Mouse (Mus musculus) erythroblast, embryonic 14.5 days (primary cell): Measurements from ENCODE around the gene Kdm5b. TPM values are rescaled to one million over a fixed set of nuclear protein-coding genes. Genes with fewer than 3 reads are reported as not detected.

Source experiments
- H3K27me3 ChIP-seq: 2 replicates; pipeline ENCODE4 v1.6.1; 2012; ENCODE audit warnings: inconsistent platforms; ENCODE audit not compliant: control insufficient read depth
- H3K36me3 ChIP-seq: 2 replicates; pipeline ENCODE4 v1.6.1; 2012; ENCODE audit warnings: mild to moderate bottlenecking, inconsistent platforms; ENCODE audit not compliant: control insufficient read depth
- H3K4me1 ChIP-seq: 2 replicates; pipeline ENCODE4 v1.6.1; 2012; ENCODE audit warnings: inconsistent platforms; ENCODE audit not compliant: control insufficient read depth
- H3K4me3 ChIP-seq: replicated peaks from 2 replicates; pipeline ENCODE3; 2012; ENCODE audit warnings: moderate library complexity, mild to moderate bottlenecking, inconsistent platforms
- H3K9me3 ChIP-seq: 2 replicates; pipeline ENCODE4 v1.6.1; 2012; ENCODE audit warnings: low read length, inconsistent platforms, mixed read lengths; ENCODE audit not compliant: control insufficient read depth
- GATA1 ChIP-seq: IDR thresholded peaks from 2 replicates; pipeline ENCODE4 v1.6.1; 2012; ENCODE audit warnings: low read length, inconsistent platforms, mixed read lengths
- TAL1 ChIP-seq: IDR thresholded peaks from 3 replicates; pipeline ENCODE4 v1.6.1; 2012; ENCODE audit warnings: low read length, inconsistent platforms, mixed read lengths
- polyA plus RNA-seq: library from polyadenylated mRNA; stranded (reverse); fragments of >175 nt; gene quantifications from 2 replicates; pipeline ENCODE4 v1.2.3, GENCODE M21; 2012

Gene Kdm5b
- polyA plus RNA-seq, 1 experiment = 0.01 TPM

DNA sequence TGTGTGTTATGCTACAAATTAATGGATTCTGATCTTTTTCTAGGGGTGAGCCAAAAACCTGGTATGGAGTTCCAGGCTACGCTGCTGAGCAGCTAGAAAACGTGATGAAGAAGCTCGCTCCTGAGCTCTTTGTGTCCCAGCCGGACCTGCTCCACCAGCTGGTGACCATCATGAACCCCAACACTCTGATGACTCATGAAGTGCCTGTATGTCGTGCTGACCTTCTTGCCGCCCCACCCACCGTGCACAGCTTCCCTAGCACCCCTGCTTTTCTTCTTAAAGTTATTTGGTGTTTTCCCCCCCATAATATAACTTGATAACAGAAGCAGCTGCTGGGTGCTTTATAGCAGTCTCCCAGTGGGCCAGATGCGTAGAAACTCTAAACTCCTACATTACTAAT is 45.7 kb downstream of the Kdm5b start:
- Histone ChIP-seq H3K4me1 (peaks cover 5% of the 10 kb centered on the region; the same call in 1 of the 2 replicates), H3K27me3 (no peaks in the 10 kb centered on the region)

DNA sequence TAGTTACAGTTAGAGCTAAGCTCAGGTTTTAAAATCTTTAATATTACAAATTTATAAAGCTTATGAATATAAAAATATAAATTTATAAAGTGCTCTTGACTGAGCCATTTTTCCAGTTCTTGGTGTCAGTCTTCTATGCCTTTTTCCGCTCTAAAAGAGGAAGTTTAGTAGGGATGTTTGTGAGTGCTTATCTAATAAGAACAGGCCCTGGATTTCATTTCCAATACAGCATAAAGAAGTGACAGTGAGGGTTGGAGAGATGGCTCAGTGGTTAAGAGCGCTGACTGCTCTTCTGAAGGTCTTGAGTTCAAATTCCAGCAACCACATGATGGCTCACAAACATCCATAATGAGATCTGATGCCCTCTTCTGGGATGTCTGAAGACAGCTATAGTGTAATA is 46.4 kb downstream of the Kdm5b start:
- H3K27me3 ChIP-seq = no peaks in the 10 kb centered on the region
- peaks cover 5% of the 10 kb centered on the region; the same call in 1 of the 2 replicates for H3K4me1 ChIP-seq
- H3K9me3 ChIP-seq = no peaks in the 10 kb centered on the region
- H3K36me3 ChIP-seq = peaks cover 5% of the 10 kb centered on the region; the same call in 1 of the 2 replicates
- no peak overlapping the region for H3K4me3 ChIP-seq
- no peak for TF ChIP-seq GATA1
- no peak for TF ChIP-seq TAL1

More for the DNA sequence above, 45.7 kb downstream of the Kdm5b start:
- H3K4me3 ChIP-seq = no peak overlapping the region
- H3K36me3 ChIP-seq = peaks cover 5% of the 10 kb centered on the region; the same call in 1 of the 2 replicates
- no peak for TF ChIP-seq GATA1
- TF ChIP-seq TAL1 = no peak
- H3K9me3 ChIP-seq = no peaks in the 10 kb centered on the region

DNA sequence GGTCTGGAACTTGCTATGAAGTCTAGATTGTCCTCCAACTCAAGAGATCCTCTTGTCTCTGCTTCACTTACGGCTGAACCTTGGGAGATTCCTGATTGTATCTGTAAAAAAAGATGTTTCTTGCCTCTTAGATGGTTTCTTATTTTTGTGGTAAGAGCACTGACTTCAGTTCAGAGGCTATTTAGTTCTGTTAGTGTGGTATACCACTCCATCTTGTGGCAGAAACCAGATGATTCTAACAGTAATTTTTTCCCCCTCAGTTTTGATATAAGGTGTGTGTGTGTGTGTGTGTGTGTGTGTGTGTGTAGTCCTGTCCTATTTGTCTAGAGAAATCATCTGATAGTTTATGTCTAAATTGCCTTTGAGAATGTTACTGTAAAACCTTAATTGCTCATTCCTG is 47.3 kb downstream of the Kdm5b start:
- Histone ChIP-seq H3K9me3 (no peaks in the 10 kb centered on the region), H3K4me3 (no peak overlapping the region), H3K4me1 (peaks cover 5% of the 10 kb centered on the region; the same call in 1 of the 2 replicates), H3K27me3 (no peaks in the 10 kb centered on the region), H3K36me3 (peaks cover 5% of the 10 kb centered on the region; the same call in 1 of the 2 replicates)
- TF ChIP-seq TAL1 = no peak
- no peak for TF ChIP-seq GATA1

DNA sequence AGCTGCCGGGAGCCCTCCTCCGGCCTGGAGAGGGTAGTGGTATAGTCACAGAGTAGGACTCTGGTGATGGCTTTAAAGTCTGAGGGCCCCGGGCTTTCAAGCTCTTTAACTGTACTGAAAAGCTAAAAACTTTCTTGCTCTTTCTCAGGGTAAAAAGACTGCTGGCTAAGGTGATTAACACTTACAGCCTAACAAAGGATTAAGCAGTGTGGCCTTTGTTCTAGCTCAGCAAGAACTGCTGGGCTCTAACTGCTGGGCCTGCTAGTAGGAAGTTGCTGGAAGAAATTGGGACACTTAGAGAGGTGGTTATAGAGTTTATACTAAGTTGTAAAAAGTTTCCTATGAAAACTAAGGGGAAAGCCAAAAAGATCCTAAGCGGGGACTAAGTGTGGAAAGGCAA is 49.2 kb downstream of the Kdm5b start:
- TF ChIP-seq TAL1 = no peak
- no peak for TF ChIP-seq GATA1

DNA sequence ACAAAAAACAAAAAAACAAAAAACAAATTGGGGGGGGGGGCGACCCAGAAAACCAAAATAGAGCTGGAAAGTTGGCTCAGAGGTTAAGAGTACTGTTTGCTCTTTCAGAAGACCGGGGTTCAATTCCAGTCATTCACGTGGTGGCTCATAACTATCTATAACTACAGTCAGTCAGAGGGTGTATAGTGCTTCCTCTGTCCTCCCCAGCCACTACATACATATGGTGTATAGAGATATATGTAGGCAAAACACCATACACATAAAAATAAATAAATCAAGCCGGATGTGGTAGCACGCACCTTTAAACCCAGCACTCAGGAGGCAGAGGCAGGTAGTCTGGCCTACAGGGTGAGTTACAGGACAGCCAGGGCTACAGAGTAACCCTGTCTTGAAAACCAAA is 54.6 kb downstream of the Kdm5b start:
- H3K4me3 ChIP-seq = no peak overlapping the region
- H3K36me3 ChIP-seq = peaks cover 16% of the 10 kb centered on the region

More for the DNA sequence above, 49.2 kb downstream of the Kdm5b start:
- Histone ChIP-seq H3K27me3 (no peaks in the 10 kb centered on the region), H3K36me3 (peaks cover 9% of the 10 kb centered on the region), H3K9me3 (no peaks in the 10 kb centered on the region), H3K4me1 (peaks cover 8% of the 10 kb centered on the region; the same call in 1 of the 2 replicates), H3K4me3 (no peak overlapping the region)

DNA sequence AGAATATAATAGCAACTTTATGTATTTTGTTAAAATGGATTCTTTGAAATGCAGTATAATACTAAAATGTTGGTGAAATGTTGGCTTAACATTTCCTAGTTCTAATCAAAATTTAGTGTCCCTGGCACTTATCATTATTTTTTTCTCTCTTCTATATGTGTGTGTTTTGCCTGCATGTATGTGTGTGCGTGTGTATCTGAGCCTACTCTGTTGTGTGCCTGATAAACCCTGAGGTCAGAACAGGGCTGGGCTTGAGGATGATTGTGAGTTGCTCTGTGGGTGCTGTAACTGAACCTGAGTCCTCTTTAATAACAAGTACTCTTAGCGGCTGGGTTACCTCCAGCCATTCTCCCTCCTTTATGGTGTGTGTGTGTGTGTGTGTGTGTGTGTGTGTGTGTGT is 55.0 kb downstream of the Kdm5b start:
- peaks cover 16% of the 10 kb centered on the region for H3K4me1 ChIP-seq
- no peak overlapping the region for H3K4me3 ChIP-seq
- TF ChIP-seq GATA1 (no peak), TAL1 (no peak)
- peaks cover 18% of the 10 kb centered on the region for H3K36me3 ChIP-seq
- H3K9me3 ChIP-seq = no peaks in the 10 kb centered on the region
- no peaks in the 10 kb centered on the region for H3K27me3 ChIP-seq

More for the DNA sequence above, 54.6 kb downstream of the Kdm5b start:
- H3K4me1 ChIP-seq = peaks cover 16% of the 10 kb centered on the region
- H3K27me3 ChIP-seq = no peaks in the 10 kb centered on the region
- TF ChIP-seq TAL1 (no peak), GATA1 (no peak)
- H3K9me3 ChIP-seq = no peaks in the 10 kb centered on the region

DNA sequence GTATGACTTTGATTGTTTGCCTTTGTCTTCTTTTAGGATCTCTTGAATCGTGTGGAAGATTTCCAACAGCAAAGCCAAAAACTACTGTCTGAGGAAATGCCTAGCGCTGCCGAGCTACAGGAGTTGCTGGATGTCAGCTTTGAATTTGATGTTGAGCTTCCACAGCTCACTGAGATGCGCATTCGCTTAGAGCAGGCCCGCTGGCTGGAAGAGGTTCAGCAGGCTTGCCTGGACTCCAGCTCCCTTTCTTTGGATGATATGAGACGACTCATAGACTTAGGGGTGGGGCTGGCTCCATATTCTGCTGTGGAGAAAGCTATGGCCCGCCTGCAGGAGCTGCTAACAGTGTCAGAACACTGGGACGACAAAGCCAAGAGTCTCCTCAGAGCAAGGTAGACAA is 57.7 kb downstream of the Kdm5b start:
- Histone ChIP-seq H3K4me1 (peaks cover 16% of the 10 kb centered on the region), H3K9me3 (no peaks in the 10 kb centered on the region), H3K4me3 (no peak overlapping the region), H3K27me3 (no peaks in the 10 kb centered on the region), H3K36me3 (peaks cover 26% of the 10 kb centered on the region)
- TF ChIP-seq TAL1 (no peak), GATA1 (no peak)

DNA sequence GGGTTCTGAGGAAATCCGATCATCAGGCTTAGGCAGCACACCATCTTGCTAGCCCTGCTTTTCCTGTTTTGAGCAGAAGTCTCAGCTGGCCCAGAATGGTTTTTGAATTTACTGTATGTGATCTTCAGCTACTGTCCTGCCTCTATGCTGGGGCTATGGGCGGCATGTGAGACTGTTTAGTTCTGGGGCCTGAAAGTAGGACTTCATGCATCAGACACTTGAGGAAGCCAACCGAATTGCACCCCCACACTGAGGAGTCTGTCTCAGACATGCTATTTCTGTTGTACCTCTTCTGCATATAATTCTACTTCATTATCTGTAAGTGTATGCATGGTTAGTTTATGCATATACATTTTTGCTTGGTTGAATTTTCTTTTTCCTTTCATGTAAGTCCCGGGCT is 65.4 kb downstream of the Kdm5b start:
- no peaks in the 10 kb centered on the region for H3K27me3 ChIP-seq
- peaks cover 2% of the 10 kb centered on the region for H3K4me1 ChIP-seq
- no peaks in the 10 kb centered on the region for H3K9me3 ChIP-seq
- TF ChIP-seq GATA1 (no peak), TAL1 (no peak)
- no peak overlapping the region for H3K4me3 ChIP-seq
- peaks cover 38% of the 10 kb centered on the region for H3K36me3 ChIP-seq

DNA sequence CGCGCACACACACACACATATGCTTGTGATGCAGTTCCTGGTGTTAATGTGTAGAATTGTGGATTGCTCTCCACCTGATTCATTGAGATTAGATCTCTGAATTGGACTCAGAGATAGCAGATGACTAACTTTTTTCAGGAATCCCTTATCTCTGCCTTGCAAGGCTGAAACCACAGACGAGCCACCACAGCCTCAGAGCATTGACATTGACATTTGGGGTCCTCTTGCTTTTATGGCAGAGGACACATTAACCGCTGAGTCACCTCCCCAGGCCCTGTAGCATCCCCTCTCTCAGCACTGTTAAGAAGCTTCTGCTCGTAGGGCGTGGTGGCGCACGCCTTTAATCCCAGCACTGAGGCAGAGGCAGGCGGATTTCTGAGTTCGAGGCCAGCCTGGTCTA is 69.5 kb downstream of the Kdm5b start:
- Histone ChIP-seq H3K4me3 (no peak overlapping the region), H3K36me3 (peaks cover 39% of the 10 kb centered on the region), H3K27me3 (no peaks in the 10 kb centered on the region), H3K4me1 (peaks cover 2% of the 10 kb centered on the region), H3K9me3 (no peaks in the 10 kb centered on the region)
- TF ChIP-seq GATA1 (no peak), TAL1 (no peak)

DNA sequence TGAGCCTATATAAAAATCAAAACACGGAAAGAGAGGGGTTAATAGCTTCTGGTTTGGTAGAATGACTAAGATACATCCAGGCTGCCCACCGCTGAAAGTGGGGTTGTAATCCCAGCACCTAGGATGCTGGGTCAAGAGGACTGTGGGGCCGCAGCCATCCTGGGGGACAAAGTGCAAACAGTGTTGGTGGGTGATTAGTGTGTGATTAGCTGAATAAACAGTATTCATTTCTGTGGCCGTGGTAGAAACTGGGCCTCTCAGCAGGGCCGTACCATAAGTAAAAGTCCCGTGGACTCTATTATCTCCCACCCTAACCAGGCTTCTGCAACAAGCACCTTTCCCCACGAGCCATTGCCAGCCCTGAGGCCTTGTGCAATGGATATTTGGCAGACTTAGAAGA is 74.3 kb downstream of the Kdm5b start:
- Histone ChIP-seq H3K4me3 (no peak overlapping the region), H3K36me3 (peaks cover 18% of the 10 kb centered on the region), H3K4me1 (peaks cover 2% of the 10 kb centered on the region), H3K27me3 (no peaks in the 10 kb centered on the region; the same call in 1 of the 2 replicates), H3K9me3 (no peaks in the 10 kb centered on the region)
- no peak for TF ChIP-seq GATA1
- TF ChIP-seq TAL1 = no peak
